Mouse (Mus musculus): ENCODE measurements at regions not wholly inside any gene's neighbourhood (a gene's known extent, or its start where the extent isn't known, plus 50 kb on each side); places are given as distances from the start of the nearest gene placed in this dataset.
A peak's percentile ranks its signal among the peaks of the same experiment; 100 is the strongest.
"Not testable (repeated sequence)": the region's sequence is repeated elsewhere in the genome, so short reads cannot be mapped to it uniquely, and the experiment has no call there.

GRCm38 (mm10) chr7:62572316-62572715 is 108.0 kb upstream of the Peg12 start:
- not testable (repeated sequence) for DNase-seq (ENCODE audit: extremely low read depth, low read depth, low spot score); H3K9ac ChIP-seq (ENCODE audit: low read depth, low read length); H3K36me3 ChIP-seq (ENCODE audit: control insufficient read depth, insufficient read depth, low read length); H3K4me3 ChIP-seq (ENCODE audit: insufficient read depth, low read depth, low read length); H3K27me3 ChIP-seq (ENCODE audit: control insufficient read depth, insufficient read depth, low read length); H3K79me2 ChIP-seq (ENCODE audit: control insufficient read depth, insufficient read depth, low read length); H3K4me1 ChIP-seq (ENCODE audit: control insufficient read depth, insufficient read depth, low read length); H3K27ac ChIP-seq (replicated peaks; ENCODE audit: insufficient read depth, low read depth, low read length)
- 85% methylated on average over 10 of the region's 10 CpGs for WGBS

- Histone ChIP-seq H3K9ac (ENCODE audit: low read depth, low read length) (no peak overlapping the region), H3K27me3 (ENCODE audit: control insufficient read depth, insufficient read depth, low read length) (no peaks in the 10 kb centered on the region), H3K4me1 (ENCODE audit: control insufficient read depth, insufficient read depth, low read length) (no peaks in the 10 kb centered on the region), H3K27ac (replicated peaks; ENCODE audit: insufficient read depth, low read depth, low read length) (no peak overlapping the region), H3K79me2 (ENCODE audit: control insufficient read depth, insufficient read depth, low read length) (no peaks in the 10 kb centered on the region), H3K36me3 (ENCODE audit: control insufficient read depth, insufficient read depth, low read length) (no peaks in the 10 kb centered on the region), H3K4me3 (ENCODE audit: insufficient read depth, low read depth, low read length) (no peak overlapping the region)
- TF ChIP-seq CTCF (IDR thresholded peaks at IDR 0.05; ENCODE audit: low read depth, low read length) (no peak), POLR2A (IDR thresholded peaks at IDR 0.05; ENCODE audit: extremely low read depth, insufficient read depth, low read length) (no peak)
- WGBS = 92% methylated on average over 9 of the region's 9 CpGs
- DNase-seq (ENCODE audit: extremely low read depth, low read depth, low spot score) = no peak
These were observed 107.4 kb upstream of the Peg12 start for GRCm38 (mm10) chr7:62571759-62572158.

- TF ChIP-seq CTCF (IDR thresholded peaks at IDR 0.05; ENCODE audit: low read depth, low read length) (no peak), POLR2A (IDR thresholded peaks at IDR 0.05; ENCODE audit: extremely low read depth, insufficient read depth, low read length) (no peak)
- H3K36me3 ChIP-seq (ENCODE audit: control insufficient read depth, insufficient read depth, low read length) = no peaks in the 10 kb centered on the region
- H3K9ac ChIP-seq (ENCODE audit: low read depth, low read length) = no peak overlapping the region
- no peak overlapping the region for H3K4me3 ChIP-seq (ENCODE audit: insufficient read depth, low read depth, low read length)
- no peak overlapping the region for H3K27ac ChIP-seq (replicated peaks; ENCODE audit: insufficient read depth, low read depth, low read length)
- no peaks in the 10 kb centered on the region for H3K4me1 ChIP-seq (ENCODE audit: control insufficient read depth, insufficient read depth, low read length)
- H3K27me3 ChIP-seq (ENCODE audit: control insufficient read depth, insufficient read depth, low read length) = no peaks in the 10 kb centered on the region
- H3K79me2 ChIP-seq (ENCODE audit: control insufficient read depth, insufficient read depth, low read length) = no peaks in the 10 kb centered on the region
- WGBS = 57% methylated on average over 1 of the region's 1 CpGs
- peak; percentile 23 for DNase-seq (ENCODE audit: extremely low read depth, low read depth, low spot score)
These were observed 77.9 kb upstream of the Peg12 start for GRCm38 (mm10) chr7:62542187-62542586.

All from liver, adult 2 months (tissue).